Mouse (Mus musculus) liver, embryonic 13.5 days (tissue): ENCODE measurements around the gene Tmem205. TPM values are rescaled to one million over a fixed set of nuclear protein-coding genes. Genes with fewer than 3 reads are reported as not detected.

Source experiments
- ATAC-seq: fragments of 200-750 bp; cut with Nextera tagmentation; 2 replicates; pipeline ENCODE4 v1.8.0; 2017; ENCODE audit warnings: low read depth, mild to moderate bottlenecking, moderate number of reproducible peaks, moderate library complexity
- DNase-seq: peaks from one replicate; pipeline ENCODE4 v3.0.0; 2022
- H3K27ac ChIP-seq: fragments of 300-500 bp; sonication (generic); 2 replicates; pipeline ENCODE4 v1.5.1; 2015; ENCODE audit warnings: moderate library complexity, mild to moderate bottlenecking, inconsistent platforms
- H3K27me3 ChIP-seq: fragments of 300-500 bp; sonication (generic); 2 replicates; pipeline ENCODE4 v1.6.1; 2015; ENCODE audit warnings: mild to moderate bottlenecking, inconsistent platforms
- H3K36me3 ChIP-seq: fragments of 300-500 bp; sonication (generic); 2 replicates; pipeline ENCODE4 v1.6.1; 2015; ENCODE audit warnings: mild to moderate bottlenecking, inconsistent platforms
- H3K4me1 ChIP-seq: fragments of 300-500 bp; sonication (generic); replicated peaks from 2 replicates; pipeline ENCODE4 v1.6.1; 2015; ENCODE audit warnings: inconsistent platforms
- H3K4me2 ChIP-seq: fragments of 300-500 bp; sonication (generic); 2 replicates; pipeline ENCODE4 v1.6.1; 2015; ENCODE audit warnings: inconsistent platforms, mild to moderate bottlenecking, moderate library complexity
- H3K4me3 ChIP-seq: fragments of 300-500 bp; sonication (generic); replicated peaks from 2 replicates; pipeline ENCODE4 v1.5.1; 2015; ENCODE audit warnings: mild to moderate bottlenecking, inconsistent platforms
- H3K9ac ChIP-seq: fragments of 300-500 bp; sonication (generic); 2 replicates; pipeline ENCODE4 v1.6.1; 2015; ENCODE audit warnings: mild to moderate bottlenecking, inconsistent platforms
- H3K9me3 ChIP-seq: fragments of 300-500 bp; sonication (generic); replicated peaks from 2 replicates; pipeline ENCODE4 v1.6.1; 2016; ENCODE audit warnings: inconsistent platforms
- WGBS: fragments of 180-500 bp; shearing (Covaris S2); methylation state at CpG from one replicate; pipeline ENCODE4 v1.1.7; 2015; ENCODE audit not compliant: insufficient replicate concordance; 5-methylcytosine and 5-hydroxymethylcytosine counted together
- polyA plus RNA-seq: library from polyadenylated mRNA; unstranded; fragments of >200 nt; fragmentation: Nextera tagmentation; extraction: Ambion mirVana; gene quantifications from 2 replicates; pipeline ENCODE4 v1.2.1, GENCODE M21; 2015

The Tmem205 gene
- polyA plus RNA-seq, 1 experiment from 2014 or later, result 57.2 TPM

DNA sequence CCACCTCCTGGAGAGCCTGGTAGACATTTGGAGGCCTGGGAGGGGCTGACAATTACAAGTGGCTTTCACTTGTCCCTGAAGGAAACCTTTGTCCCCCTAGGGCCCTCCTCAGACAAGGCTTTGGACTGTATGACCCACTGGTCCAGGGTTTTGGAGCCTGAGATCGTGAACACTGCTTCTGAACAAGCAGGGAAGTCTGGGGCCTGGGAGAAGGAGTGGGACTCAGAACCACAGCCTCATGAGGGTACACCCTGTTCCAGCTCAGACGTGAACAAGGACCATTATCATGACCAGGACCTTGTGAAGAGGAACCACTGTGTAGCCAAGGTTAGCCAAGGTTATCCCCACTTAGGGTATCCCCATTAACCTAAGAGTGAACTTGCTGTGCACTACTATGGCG lies 1.9 kb upstream of the Tmem205 start:
- Histone ChIP-seq H3K4me3 (no peak overlapping the region), H3K36me3 (no peaks in the 10 kb centered on the region; the same call in 1 of the 2 replicates), H3K4me2 (no peak overlapping the region), H3K27me3 (peaks cover 2% of the 10 kb centered on the region), H3K9ac (no peak overlapping the region), H3K4me1 (peaks cover 49% of the 10 kb centered on the region), H3K9me3 (no peaks in the 10 kb centered on the region), H3K27ac (no peak overlapping the region)
- no peak for DNase-seq
- ATAC-seq, result no peak
- 68% methylated on average over 3 of the region's 3 CpGs for WGBS

DNA sequence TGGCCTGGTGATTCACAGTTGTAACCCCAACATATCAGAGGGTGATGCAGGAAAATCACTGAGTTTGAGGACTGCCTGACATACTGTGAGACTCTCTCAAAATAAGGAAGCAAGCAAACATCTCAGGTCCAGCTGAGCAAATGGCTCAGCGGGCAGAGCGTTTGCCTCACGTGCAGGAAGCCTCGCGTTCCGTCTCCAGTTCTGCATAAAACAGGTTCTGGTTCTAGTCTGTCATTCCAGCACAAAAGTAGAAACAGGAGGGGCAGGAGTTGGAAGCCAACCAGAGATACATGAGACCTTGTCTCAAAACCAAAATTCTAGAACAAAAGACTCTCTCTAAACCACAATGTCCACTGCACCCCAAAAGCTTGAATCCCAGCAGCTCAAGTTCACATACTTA lies 572 bp downstream of the Tmem205 start:
- Histone ChIP-seq H3K27me3 (no peaks in the 10 kb centered on the region), H3K27ac (0 out of 2 replicates have a peak overlapping the region, but pooled peaks have one; percentile 15), H3K4me2 (peak overlapping the region; percentile 59), H3K4me1 (peaks cover 45% of the 10 kb centered on the region), H3K9me3 (no peaks in the 10 kb centered on the region), H3K4me3 (peak overlapping the region; percentile 57), H3K9ac (peak overlapping the region; percentile 59), H3K36me3 (peaks cover 1% of the 10 kb centered on the region; the same call in 1 of the 2 replicates)
- WGBS, result 3% methylated on average over 6 of the region's 6 CpGs
- no peak for ATAC-seq
- DNase-seq, result no peak

DNA sequence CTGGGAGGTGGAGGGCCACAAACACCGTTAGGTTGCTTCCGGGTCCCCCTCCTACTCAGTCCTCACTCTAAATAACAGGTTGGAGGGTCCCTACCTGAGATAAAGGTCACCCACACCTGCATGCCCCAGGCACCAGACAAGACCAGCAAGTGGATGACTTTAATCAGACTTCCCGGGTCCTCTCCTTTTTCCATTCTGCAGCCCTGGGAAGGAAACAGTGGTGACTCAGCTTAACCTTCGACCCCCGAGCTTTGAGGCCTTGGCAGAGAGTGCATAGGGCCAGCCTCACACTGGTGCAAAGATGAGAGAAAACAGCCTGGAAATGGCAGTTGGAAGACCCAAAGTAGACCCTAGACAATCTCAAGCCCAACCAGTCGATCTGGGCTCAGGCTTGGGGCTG lies 1.2 kb downstream of the Tmem205 start:
- Histone ChIP-seq H3K4me3 (peak overlapping the region; percentile 57), H3K4me2 (peak overlapping the region; percentile 59), H3K27me3 (no peaks in the 10 kb centered on the region), H3K4me1 (peaks cover 41% of the 10 kb centered on the region), H3K27ac (0 out of 2 replicates have a peak overlapping the region, but pooled peaks have one; percentile 15), H3K9me3 (no peaks in the 10 kb centered on the region), H3K9ac (no peak overlapping the region), H3K36me3 (peaks cover 5% of the 10 kb centered on the region; the same call in 1 of the 2 replicates)
- 64% methylated on average over 6 of the region's 6 CpGs for WGBS
- ATAC-seq (no peak), DNase-seq (no peak)

DNA sequence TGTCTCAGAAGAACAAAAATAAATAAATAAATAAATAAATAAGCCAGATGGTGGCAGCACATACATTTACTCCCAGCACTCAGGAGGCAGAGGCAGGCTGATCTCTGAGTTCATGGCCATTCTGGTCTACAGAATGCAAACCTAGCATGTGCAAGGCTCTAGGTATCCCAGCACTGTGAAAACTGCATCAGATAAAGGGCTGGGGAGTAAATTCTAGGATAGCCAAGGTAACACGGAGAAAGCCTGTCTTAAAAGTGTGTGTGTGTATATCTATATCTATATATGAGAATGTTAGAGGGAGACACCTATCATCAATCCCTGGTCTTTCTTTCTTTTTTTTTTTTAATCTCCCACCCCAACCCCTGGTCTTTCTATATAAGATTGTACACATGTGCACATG lies 1.9 kb downstream of the Tmem205 start:
- Histone ChIP-seq H3K27me3 (no peaks in the 10 kb centered on the region), H3K4me3 (no peak overlapping the region), H3K4me1 (peaks cover 41% of the 10 kb centered on the region), H3K36me3 (peaks cover 5% of the 10 kb centered on the region; the same call in 1 of the 2 replicates), H3K9me3 (no peaks in the 10 kb centered on the region), H3K27ac (no peak overlapping the region), H3K9ac (no peak overlapping the region), H3K4me2 (peak overlapping the region; percentile 59; the same call in 1 of the 2 replicates)
- WGBS, result 86% methylated on average over 1 of the region's 1 CpGs
- DNase-seq, result no peak
- ATAC-seq, result no peak

DNA sequence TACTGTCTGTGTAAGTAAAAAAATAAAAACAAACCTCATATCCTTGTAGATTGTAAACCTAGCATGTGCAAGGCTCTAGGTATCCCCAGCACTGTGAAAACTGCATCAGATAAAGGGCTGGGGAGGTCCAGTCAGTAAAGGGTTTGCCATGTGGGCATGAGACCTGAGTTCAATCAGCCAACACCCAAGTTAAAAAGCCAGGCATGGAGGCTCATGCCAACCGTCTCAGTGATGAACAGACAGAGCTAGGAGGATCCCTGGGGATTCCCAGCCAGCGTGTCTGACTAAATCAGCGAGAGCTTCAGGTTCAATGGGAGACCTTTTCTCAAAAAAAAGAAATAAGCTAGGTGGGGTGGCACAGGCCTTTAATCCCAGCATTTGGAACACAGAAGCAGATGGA lies 2.3 kb downstream of the Tmem205 start:
- Histone ChIP-seq H3K36me3 (peaks cover 5% of the 10 kb centered on the region; the same call in 1 of the 2 replicates), H3K9me3 (no peaks in the 10 kb centered on the region), H3K4me2 (no peak overlapping the region), H3K27me3 (no peaks in the 10 kb centered on the region), H3K27ac (no peak overlapping the region), H3K4me1 (peaks cover 41% of the 10 kb centered on the region), H3K4me3 (no peak overlapping the region), H3K9ac (no peak overlapping the region)
- no peak for ATAC-seq
- no peak for DNase-seq
- WGBS, result 76% methylated on average over 3 of the region's 3 CpGs

DNA sequence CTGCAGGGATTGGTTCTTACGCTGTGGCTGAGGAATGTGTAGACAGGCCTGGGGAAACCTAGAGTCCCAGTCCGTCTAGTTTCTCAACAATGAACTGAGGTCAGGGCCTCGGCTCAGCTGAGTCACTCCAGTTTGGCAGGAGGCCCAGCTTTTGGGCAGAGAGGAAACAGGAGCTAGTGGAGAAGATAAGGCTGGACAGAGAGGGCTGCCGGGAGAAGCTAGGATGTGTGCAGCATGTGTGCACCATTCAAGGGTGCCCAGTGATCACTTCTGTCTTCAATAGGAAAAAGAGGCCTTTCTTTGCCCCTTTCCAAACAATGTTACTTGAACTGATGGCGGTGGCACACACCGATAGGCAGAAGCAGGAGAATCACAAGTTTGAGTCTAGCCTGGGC lies 3.3 kb downstream of the Tmem205 start:
- no peak overlapping the region for H3K4me2 ChIP-seq

DNA sequence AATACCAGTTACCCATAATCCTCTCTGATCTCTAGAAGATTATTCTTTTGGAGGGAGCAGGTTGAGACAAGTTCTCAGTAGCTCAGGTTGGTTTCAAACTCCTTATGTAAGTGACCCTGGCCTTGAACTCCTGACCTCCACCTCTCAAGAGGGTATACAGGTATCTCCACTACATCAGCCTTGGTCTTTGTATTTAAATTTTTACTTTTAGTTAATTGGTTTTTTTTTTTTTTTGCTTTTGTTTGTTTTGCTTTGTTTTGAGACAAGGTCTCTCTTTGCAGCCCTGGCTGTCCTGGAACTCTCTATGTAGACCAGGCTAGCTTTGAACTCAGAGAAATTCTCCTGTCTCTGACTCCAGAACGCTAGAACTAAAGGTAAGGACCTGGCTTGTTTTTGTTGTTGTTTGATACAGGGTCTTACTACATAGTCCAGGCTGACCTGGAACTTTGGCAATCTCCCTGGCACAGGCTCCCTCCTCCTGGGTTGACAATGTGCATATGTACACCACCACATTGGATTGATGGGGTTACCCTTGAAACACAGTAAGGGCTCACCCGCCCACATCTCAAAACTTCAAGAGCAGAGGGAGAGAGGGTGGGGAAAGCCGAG lies 3.8 kb downstream of the Tmem205 start:
- ATAC-seq (no peak), DNase-seq (no peak)
- WGBS, result 34% methylated on average over 3 of the region's 3 CpGs
- no peak overlapping the region for H3K9ac ChIP-seq
- H3K4me2 ChIP-seq, result no peak overlapping the region
- peak overlapping the region; percentile 67 for H3K27ac ChIP-seq
- peaks cover 49% of the 10 kb centered on the region for H3K4me1 ChIP-seq
- no peak overlapping the region for H3K4me3 ChIP-seq
- no peaks in the 10 kb centered on the region for H3K27me3 ChIP-seq
- H3K9me3 ChIP-seq, result no peaks in the 10 kb centered on the region
- peaks cover 5% of the 10 kb centered on the region; the same call in 1 of the 2 replicates for H3K36me3 ChIP-seq

More for the DNA sequence above, 3.3 kb downstream of the Tmem205 start:
- H3K27me3 ChIP-seq, result no peaks in the 10 kb centered on the region
- H3K27ac ChIP-seq, result peak overlapping the region; percentile 67
- H3K9ac ChIP-seq, result no peak overlapping the region
- peaks cover 44% of the 10 kb centered on the region for H3K4me1 ChIP-seq
- ATAC-seq (peak; percentile 69), DNase-seq (peak; percentile 46)
- no peak overlapping the region for H3K4me3 ChIP-seq
- H3K9me3 ChIP-seq, result no peaks in the 10 kb centered on the region
- 29% methylated on average over 6 of the region's 6 CpGs for WGBS
- H3K36me3 ChIP-seq, result peaks cover 5% of the 10 kb centered on the region; the same call in 1 of the 2 replicates

DNA sequence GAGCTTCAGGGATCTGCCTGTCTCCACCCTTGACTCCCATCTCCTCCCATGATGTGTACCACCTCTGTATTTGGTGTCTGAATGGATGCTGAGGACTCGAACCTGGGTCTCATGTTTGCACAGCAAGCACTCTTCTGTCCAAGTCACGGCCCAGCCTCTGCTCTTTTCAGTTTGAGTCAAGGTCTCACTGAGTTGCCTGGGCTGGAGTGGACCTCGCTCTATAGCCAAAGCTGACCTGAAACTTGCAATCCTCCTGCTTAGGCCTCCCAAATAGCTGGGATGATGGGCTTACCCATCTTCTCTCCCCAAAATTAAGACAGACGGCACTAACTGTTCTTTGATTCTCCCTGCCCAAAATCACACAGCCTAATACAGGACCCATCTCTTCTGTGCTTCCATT lies 4.3 kb downstream of the Tmem205 start:
- H3K9ac ChIP-seq, result no peak overlapping the region
- no peak overlapping the region for H3K27ac ChIP-seq
- ATAC-seq, result no peak
- peaks cover 54% of the 10 kb centered on the region for H3K4me1 ChIP-seq
- H3K4me3 ChIP-seq, result no peak overlapping the region
- H3K4me2 ChIP-seq, result no peak overlapping the region
- WGBS, result 78% methylated on average over 4 of the region's 4 CpGs
- no peaks in the 10 kb centered on the region for H3K9me3 ChIP-seq
- no peaks in the 10 kb centered on the region for H3K27me3 ChIP-seq
- H3K36me3 ChIP-seq, result peaks cover 5% of the 10 kb centered on the region; the same call in 1 of the 2 replicates
- DNase-seq, result no peak

DNA sequence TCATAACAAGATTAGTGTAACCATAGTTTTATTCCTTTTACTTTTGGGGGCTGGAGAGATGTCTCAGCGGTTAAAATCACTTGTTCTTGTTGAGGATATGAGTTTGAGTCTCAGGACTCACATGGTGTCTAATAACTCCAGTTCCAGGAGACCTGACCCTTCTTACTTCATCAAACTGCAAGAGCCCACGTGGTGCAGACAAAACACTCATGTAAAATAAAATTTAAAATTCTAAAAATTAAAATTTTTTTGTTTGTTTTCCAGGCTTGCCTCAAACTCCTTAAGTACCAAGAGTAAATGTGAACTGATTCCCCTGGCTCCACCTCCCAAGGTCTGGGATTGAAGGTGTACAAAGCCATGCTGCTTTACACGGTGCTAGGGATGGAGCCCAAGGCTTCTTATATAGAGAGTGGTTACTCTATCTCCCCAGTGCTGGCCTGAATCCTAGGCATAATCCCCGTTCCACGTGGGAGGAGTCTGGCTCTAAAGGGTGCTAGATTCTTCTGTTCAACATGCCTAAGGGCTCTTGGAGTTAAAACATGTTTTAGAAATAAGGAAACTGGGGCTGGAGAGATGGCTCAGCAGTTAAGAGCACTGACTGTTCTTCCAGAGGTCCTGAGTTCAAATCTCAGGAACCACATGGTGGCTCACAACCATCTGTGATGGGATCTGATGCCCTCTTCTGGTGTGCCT lies 8.5 kb downstream of the Tmem205 start:
- Histone ChIP-seq H3K4me2 (peak overlapping the region; percentile 100), H3K4me1 (peaks cover 35% of the 10 kb centered on the region), H3K9me3 (no peaks in the 10 kb centered on the region), H3K27me3 (peaks cover 27% of the 10 kb centered on the region), H3K9ac (no peak overlapping the region), H3K27ac (0 out of 2 replicates have a peak overlapping the region, but pooled peaks have one; percentile 25), H3K36me3 (0 out of 2 replicates have a peak, but pooled peaks cover 11% of the 10 kb centered on the region), H3K4me3 (peak overlapping the region; percentile 72)
- 27% methylated on average over 5 of the region's 5 CpGs for WGBS
- no peak for ATAC-seq
- no peak for DNase-seq

DNA sequence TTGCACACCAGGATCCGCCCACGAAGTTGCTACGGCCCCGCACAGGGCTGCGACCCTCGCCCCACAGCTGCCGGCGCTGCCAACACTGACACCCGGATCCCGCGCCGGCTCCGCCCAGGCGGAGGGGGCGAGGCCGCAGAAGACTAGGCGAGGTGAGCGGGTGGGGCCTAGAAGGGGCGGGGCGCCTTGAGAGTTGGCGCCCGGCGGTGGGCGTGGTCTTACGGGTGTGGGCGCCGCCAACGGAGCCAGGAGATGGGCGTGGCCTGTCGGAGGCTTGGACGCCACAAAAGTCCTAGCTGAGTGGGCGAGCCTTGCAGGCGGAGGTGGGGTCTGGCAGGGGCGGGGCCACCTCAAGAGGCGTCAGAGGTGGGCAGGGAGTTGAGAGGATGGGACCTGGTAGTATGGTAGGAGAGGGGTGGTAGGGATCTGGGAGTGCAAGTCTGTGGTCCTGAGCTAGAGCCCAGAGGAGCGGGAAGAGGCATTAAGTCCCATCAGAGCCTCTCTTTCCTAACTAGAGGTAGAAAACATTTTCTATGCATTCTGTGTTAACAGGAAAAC lies 9.2 kb downstream of the Tmem205 start, which contains the start of gene Rab3d:
Rab3d (minus strand) TSS at position 158 of the 558 bp plus-strand sequence.
- Histone ChIP-seq H3K9me3 (no peaks in the 10 kb centered on the region), H3K36me3 (0 out of 2 replicates have a peak, but pooled peaks cover 11% of the 10 kb centered on the region), H3K4me3 (peak within 1 kb of the TSS; percentile 72), H3K4me1 (peaks cover 27% of the 10 kb centered on the region), H3K9ac (peak within 1 kb of the TSS; percentile 82), H3K27ac (peak within 1 kb of the TSS; percentile 34; the same call in 1 of the 2 replicates), H3K4me2 (peak within 1 kb of the TSS; percentile 100), H3K27me3 (peaks cover 27% of the 10 kb centered on the region)
- 0% methylated on average over 36 of the region's 36 CpGs for WGBS
- peak; percentile 95 for DNase-seq
- ATAC-seq, result peak; percentile 92

DNA sequence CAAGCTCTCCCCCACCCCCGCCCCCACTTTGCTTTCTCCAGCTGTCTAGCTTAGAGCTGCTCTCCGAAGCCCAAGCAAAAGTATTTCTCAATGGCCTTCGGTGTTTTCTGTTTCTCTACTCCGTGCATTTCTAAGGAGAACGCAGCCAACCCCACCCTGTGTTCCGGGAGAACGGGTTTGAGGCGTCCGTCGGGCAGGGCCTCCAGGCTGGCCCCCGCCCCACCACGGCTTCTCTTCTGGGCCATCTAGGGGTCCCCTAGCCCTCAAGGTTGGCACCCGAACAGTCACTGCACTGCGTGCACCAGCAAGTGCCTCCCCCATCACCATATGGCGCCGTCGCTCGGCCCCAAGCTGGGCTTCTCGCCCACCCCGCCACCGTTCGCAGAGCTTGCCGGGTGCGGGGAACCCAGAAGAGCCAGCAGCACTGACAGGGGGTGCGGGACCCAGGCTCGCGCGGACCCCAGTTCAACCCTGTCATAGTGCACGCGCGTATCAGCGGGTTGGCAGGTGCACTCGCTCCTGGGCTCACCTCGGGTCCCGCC lies 9.8 kb downstream of the Tmem205 start:
- H3K4me2 ChIP-seq, result peak overlapping the region; percentile 100
- peaks cover 27% of the 10 kb centered on the region for H3K4me1 ChIP-seq
- no peaks in the 10 kb centered on the region for H3K9me3 ChIP-seq
- H3K27ac ChIP-seq, result peak overlapping the region; percentile 34; the same call in 1 of the 2 replicates
- ATAC-seq (no peak; the same call in 1 of the 2 replicates), DNase-seq (no peak)
- H3K27me3 ChIP-seq, result peaks cover 27% of the 10 kb centered on the region
- peak overlapping the region; percentile 72 for H3K4me3 ChIP-seq
- 1% methylated on average over 35 of the region's 35 CpGs for WGBS
- H3K9ac ChIP-seq, result peak overlapping the region; percentile 82
- H3K36me3 ChIP-seq, result 0 out of 2 replicates have a peak, but pooled peaks cover 11% of the 10 kb centered on the region
